Mouse (Mus musculus): Measurements from ENCODE around the gene Gm20547.

DNA sequence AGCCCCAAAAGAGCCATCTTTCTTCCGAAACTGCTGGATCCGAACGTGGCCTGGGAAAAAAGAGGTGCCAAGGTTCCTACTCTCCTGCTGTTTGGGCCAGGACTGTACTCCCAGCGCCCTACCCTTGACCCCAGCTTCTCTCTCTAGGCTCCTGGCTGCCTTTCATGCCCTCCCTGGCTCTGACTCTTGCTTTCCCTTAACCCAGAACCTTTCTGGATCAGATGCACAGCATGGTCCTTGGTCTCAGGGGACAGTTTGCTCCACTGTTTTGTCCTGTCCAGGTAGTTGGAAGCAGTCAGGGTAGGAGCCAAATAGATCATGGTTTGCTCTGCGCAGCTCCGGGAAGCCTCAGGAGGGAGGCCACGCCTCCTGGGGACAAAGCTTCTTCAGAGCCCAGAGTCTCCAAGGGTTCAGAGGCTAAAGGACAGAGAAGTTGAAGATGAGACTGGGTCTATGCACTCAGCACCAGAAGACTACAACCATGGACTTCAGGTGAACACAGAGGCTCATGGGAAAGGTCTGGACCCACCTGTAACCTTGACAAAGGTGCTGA is 66.9 kb downstream of the Gm20547 start:
- TF ChIP-seq CHD2 (IDR thresholded peaks at IDR 0.05; ENCODE audit: low read depth, low read length) (no peak), MAFK (IDR thresholded peaks at IDR 0.05; ENCODE audit: insufficient read depth, low read depth, low read length) (no peak), HCFC1 (IDR thresholded peaks at IDR 0.05; ENCODE audit: borderline replicate concordance, insufficient read depth, low read length) (no peak), ZNF384 (IDR thresholded peaks at IDR 0.05; ENCODE audit: low read depth, low read length) (no peak)
